Mouse (Mus musculus): ENCODE measurements around the gene Cd47. TPM values are rescaled to one million over a fixed set of nuclear protein-coding genes. Genes with fewer than 3 reads are reported as not detected.
A peak's percentile ranks its signal among the peaks of the same experiment; 100 is the strongest.
"Not testable (repeated sequence)": the region's sequence is repeated elsewhere in the genome, so short reads cannot be mapped to it uniquely, and the experiment has no call there.

Gene Cd47
- polyA plus RNA-seq, 1 experiment from 2014 or later, result 97.9 TPM

DNA sequence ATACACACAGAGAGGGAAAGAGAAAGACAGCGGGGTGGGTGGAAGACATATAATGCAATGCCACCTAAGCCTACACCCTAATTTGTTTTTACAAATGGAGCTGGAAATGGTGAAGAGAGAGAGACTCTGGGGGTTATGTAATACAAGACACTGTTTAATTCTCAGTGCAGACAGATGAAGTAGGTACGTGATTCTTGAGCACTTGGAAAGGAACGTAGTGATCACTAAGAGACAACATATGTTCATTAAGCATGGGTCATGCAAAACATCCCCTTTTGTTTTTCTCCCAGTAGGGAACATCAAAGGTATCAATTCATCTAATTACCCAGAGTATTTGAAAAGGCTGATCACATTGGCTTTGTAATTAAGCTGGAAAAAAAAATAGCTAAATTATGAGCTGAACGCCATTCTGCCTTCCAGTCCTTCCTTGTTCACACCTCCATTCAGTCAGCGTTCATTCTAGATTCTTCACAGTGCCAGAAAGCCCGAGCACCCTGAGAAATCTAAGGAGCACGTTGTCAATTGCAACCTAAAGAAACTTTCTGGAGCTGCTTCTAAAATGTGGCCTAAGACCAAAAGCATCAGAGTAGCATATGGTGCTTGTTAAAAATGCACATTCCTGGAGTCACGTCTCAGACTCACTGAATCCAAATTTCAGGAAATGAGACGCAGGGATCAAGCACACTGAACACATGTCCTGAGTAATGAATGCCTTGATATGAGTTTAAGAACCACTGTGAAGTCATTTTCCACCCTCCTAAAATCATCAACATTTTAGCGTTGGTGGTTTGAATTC, 12.7 kb downstream of the Cd47 start:
- Histone ChIP-seq H3K9ac (ENCODE audit: low read length) (no peak overlapping the region), H3K4me3 (ENCODE audit: low read depth, low read length) (no peak overlapping the region), H3K27me3 (replicated peaks; ENCODE audit: control insufficient read depth, insufficient read depth, low read length) (no peaks in the 10 kb centered on the region), H3K27ac (ENCODE audit: low read depth, low read length) (no peak overlapping the region), H3K4me1 (ENCODE audit: control insufficient read depth, insufficient read depth, low read length) (no peaks in the 10 kb centered on the region), H3K36me3 (ENCODE audit: control insufficient read depth, insufficient read depth, low read length) (no peaks in the 10 kb centered on the region), H3K4me2 (ENCODE audit: low read length) (no peak overlapping the region), H3K9me3 (replicated peaks; ENCODE audit: control insufficient read depth, low read length) (no peaks in the 10 kb centered on the region)
- 48% methylated on average over 10 of the region's 10 CpGs for WGBS
- DNase-seq (ENCODE audit: low spot score) (peak; percentile 46), ATAC-seq (peak; percentile 52; the same call in 1 of the 2 replicates)

GRCm38 (mm10) chr16:49814419-49814818, 14.1 kb downstream of the Cd47 start:
- Histone ChIP-seq H3K27me3 (replicated peaks; ENCODE audit: control insufficient read depth, insufficient read depth, low read length) (no peaks in the 10 kb centered on the region), H3K36me3 (ENCODE audit: control insufficient read depth, insufficient read depth, low read length) (no peaks in the 10 kb centered on the region), H3K4me3 (ENCODE audit: low read depth, low read length) (no peak overlapping the region), H3K4me1 (ENCODE audit: control insufficient read depth, insufficient read depth, low read length) (no peaks in the 10 kb centered on the region), H3K9ac (ENCODE audit: low read length) (no peak overlapping the region), H3K9me3 (replicated peaks; ENCODE audit: control insufficient read depth, low read length) (no peaks in the 10 kb centered on the region), H3K4me2 (ENCODE audit: low read length) (no peak overlapping the region), H3K27ac (ENCODE audit: low read depth, low read length) (no peak overlapping the region)
- 82% methylated on average over 4 of the region's 4 CpGs for WGBS
- ATAC-seq, result no peak
- DNase-seq (ENCODE audit: low spot score), result no peak

DNA sequence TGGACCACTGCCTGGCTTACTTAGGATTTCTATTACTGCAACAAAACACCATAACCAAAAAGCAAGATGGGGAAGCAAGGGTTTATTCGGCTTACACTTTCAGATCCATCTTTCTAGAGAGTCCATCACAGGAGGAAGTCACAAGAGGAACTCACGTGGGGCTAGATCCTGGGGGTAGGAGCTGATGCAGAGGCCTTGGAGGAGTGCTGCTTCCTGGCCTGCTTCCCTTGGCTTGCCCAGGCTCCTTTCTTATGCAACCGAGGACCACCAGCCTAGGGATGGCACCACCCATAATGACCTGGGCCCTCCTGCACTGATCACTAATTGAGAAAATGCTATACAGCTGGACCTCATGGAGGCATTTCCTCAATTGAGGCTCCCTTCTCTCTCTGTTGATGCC, 16.6 kb downstream of the Cd47 start:
- Histone ChIP-seq H3K9me3 (replicated peaks; ENCODE audit: control insufficient read depth, low read length) (no peaks in the 10 kb centered on the region), H3K4me1 (ENCODE audit: control insufficient read depth, insufficient read depth, low read length) (no peaks in the 10 kb centered on the region), H3K27ac (ENCODE audit: low read depth, low read length) (no peak overlapping the region), H3K4me3 (ENCODE audit: low read depth, low read length) (no peak overlapping the region), H3K4me2 (ENCODE audit: low read length) (no peak overlapping the region), H3K36me3 (ENCODE audit: control insufficient read depth, insufficient read depth, low read length) (no peaks in the 10 kb centered on the region), H3K9ac (ENCODE audit: low read length) (no peak overlapping the region), H3K27me3 (replicated peaks; ENCODE audit: control insufficient read depth, insufficient read depth, low read length) (no peaks in the 10 kb centered on the region)
- DNase-seq (ENCODE audit: low spot score), result no peak
- WGBS, result 90% methylated on average over 3 of the region's 3 CpGs
- ATAC-seq, result no peak

DNA sequence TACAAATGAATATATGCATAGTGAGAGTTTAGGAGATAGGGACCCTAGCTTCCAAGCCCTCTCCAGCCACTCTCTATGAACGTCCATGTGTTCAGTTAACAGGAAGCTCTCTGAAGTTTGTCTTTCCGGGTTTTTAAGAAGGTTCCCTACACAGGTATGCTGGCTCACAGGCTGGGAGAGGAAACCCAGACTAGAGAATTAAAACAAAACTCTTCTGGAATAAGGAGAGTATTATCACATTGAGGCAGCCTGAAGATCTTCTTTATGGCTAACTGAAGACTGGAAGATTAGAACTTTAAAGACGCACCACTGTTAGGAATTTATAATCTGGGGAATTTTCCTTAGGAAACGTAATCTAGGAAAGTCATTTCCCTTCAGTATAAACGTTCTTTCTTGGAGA, 17.8 kb downstream of the Cd47 start:
- Histone ChIP-seq H3K4me3 (ENCODE audit: low read depth, low read length) (no peak overlapping the region), H3K36me3 (ENCODE audit: control insufficient read depth, insufficient read depth, low read length) (no peaks in the 10 kb centered on the region), H3K27ac (ENCODE audit: low read depth, low read length) (no peak overlapping the region), H3K27me3 (replicated peaks; ENCODE audit: control insufficient read depth, insufficient read depth, low read length) (no peaks in the 10 kb centered on the region), H3K9ac (ENCODE audit: low read length) (no peak overlapping the region), H3K4me2 (ENCODE audit: low read length) (no peak overlapping the region), H3K9me3 (replicated peaks; ENCODE audit: control insufficient read depth, low read length) (no peaks in the 10 kb centered on the region), H3K4me1 (ENCODE audit: control insufficient read depth, insufficient read depth, low read length) (no peaks in the 10 kb centered on the region)
- ATAC-seq, result no peak
- WGBS, result 87% methylated on average over 5 of the region's 5 CpGs
- no peak for DNase-seq (ENCODE audit: low spot score)

DNA sequence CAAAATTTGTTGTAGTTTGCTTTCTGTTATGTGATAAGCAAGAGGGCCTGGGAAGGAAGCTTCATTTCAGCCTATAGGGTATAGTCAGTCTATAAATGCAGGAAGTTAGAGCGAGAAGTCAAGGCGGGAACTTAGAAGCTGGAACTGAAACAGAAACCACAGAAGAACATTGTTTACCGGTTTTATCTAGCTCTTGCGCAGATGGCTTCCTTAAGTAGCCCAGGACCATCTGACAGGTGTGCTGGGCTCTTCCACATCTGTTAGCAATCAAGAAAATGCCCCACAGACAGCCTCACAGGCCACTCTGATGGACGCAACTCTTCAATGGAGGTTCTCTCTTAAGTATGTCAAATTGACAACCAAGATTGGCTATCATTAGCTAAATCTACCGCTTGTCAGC, 18.3 kb downstream of the Cd47 start:
- Histone ChIP-seq H3K4me2 (ENCODE audit: low read length) (no peak overlapping the region), H3K9me3 (replicated peaks; ENCODE audit: control insufficient read depth, low read length) (no peaks in the 10 kb centered on the region), H3K36me3 (ENCODE audit: control insufficient read depth, insufficient read depth, low read length) (no peaks in the 10 kb centered on the region), H3K27ac (ENCODE audit: low read depth, low read length) (no peak overlapping the region), H3K27me3 (replicated peaks; ENCODE audit: control insufficient read depth, insufficient read depth, low read length) (no peaks in the 10 kb centered on the region), H3K4me3 (ENCODE audit: low read depth, low read length) (no peak overlapping the region), H3K9ac (ENCODE audit: low read length) (no peak overlapping the region), H3K4me1 (ENCODE audit: control insufficient read depth, insufficient read depth, low read length) (no peaks in the 10 kb centered on the region)
- 86% methylated on average over 6 of the region's 6 CpGs for WGBS
- ATAC-seq (no peak), DNase-seq (ENCODE audit: low spot score) (no peak)

DNA sequence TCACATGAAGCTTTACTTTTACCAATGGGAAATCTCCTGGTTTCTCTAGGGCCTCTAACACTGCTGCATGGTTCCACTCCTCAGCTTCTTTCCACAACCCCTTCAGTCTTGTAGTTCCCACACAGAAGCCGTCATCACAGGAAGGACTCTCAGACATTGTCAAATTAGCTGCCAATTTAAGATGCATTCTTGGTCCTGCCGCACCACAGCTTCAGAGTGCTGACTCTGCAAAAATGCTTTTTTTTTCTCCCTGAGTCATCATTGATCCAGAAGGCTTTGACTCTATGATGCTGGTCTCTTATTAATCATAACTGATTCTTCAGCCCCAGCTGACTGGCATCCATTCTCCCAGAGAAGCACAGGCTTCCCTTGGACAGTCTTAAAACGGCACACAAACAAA, 19.2 kb downstream of the Cd47 start:
- no peak overlapping the region for H3K4me3 ChIP-seq (ENCODE audit: low read depth, low read length)
- no peak overlapping the region for H3K27ac ChIP-seq (ENCODE audit: low read depth, low read length)
- 84% methylated on average over 3 of the region's 3 CpGs for WGBS
- H3K9ac ChIP-seq (ENCODE audit: low read length), result no peak overlapping the region
- H3K4me1 ChIP-seq (ENCODE audit: control insufficient read depth, insufficient read depth, low read length), result no peaks in the 10 kb centered on the region
- no peaks in the 10 kb centered on the region for H3K9me3 ChIP-seq (replicated peaks; ENCODE audit: control insufficient read depth, low read length)
- H3K4me2 ChIP-seq (ENCODE audit: low read length), result no peak overlapping the region
- H3K27me3 ChIP-seq (replicated peaks; ENCODE audit: control insufficient read depth, insufficient read depth, low read length), result no peaks in the 10 kb centered on the region
- ATAC-seq (no peak), DNase-seq (ENCODE audit: low spot score) (no peak)
- no peaks in the 10 kb centered on the region for H3K36me3 ChIP-seq (ENCODE audit: control insufficient read depth, insufficient read depth, low read length)

DNA sequence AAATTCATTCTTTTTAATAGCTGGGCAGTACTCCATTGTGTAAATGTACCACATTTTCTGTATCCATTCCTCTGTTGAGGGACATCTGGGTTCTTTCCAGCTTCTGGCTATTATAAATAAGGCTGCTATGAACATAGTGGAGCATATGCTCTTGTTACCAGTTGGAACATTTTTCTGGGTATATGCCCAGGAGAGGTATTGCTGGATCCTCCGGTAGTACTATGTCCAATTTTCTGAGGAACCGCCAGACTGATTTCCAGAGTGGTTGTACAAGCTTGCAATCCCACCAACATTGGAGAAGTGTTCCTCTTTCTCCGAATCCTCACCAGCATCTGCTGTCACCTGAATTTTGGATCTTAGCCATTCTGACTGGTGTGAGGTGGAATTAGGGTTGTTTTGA, 30.6 kb downstream of the Cd47 start:
- H3K4me1 ChIP-seq (ENCODE audit: control insufficient read depth, insufficient read depth, low read length); H3K36me3 ChIP-seq (ENCODE audit: control insufficient read depth, insufficient read depth, low read length); ATAC-seq; DNase-seq (ENCODE audit: low spot score); H3K9me3 ChIP-seq (replicated peaks; ENCODE audit: control insufficient read depth, low read length); H3K27ac ChIP-seq (ENCODE audit: low read depth, low read length); H3K27me3 ChIP-seq (replicated peaks; ENCODE audit: control insufficient read depth, insufficient read depth, low read length); H3K4me2 ChIP-seq (ENCODE audit: low read length); H3K4me3 ChIP-seq (ENCODE audit: low read depth, low read length); H3K9ac ChIP-seq (ENCODE audit: low read length): not testable (repeated sequence)
- 87% methylated on average over 3 of the region's 3 CpGs for WGBS

- no peak for DNase-seq (ENCODE audit: low spot score)
- 87% methylated on average over 3 of the region's 3 CpGs for WGBS
- H3K4me2 ChIP-seq (ENCODE audit: low read length), result no peak overlapping the region
- no peak overlapping the region for H3K4me3 ChIP-seq (ENCODE audit: low read depth, low read length)
- H3K4me1 ChIP-seq (ENCODE audit: control insufficient read depth, insufficient read depth, low read length), result no peaks in the 10 kb centered on the region
- no peak for ATAC-seq
- H3K9ac ChIP-seq (ENCODE audit: low read length), result no peak overlapping the region
- H3K27me3 ChIP-seq (replicated peaks; ENCODE audit: control insufficient read depth, insufficient read depth, low read length), result no peaks in the 10 kb centered on the region
- no peak overlapping the region for H3K27ac ChIP-seq (ENCODE audit: low read depth, low read length)
- H3K36me3 ChIP-seq (ENCODE audit: control insufficient read depth, insufficient read depth, low read length), result no peaks in the 10 kb centered on the region
- H3K9me3 ChIP-seq (replicated peaks; ENCODE audit: control insufficient read depth, low read length), result no peaks in the 10 kb centered on the region
These were observed 32.0 kb downstream of the Cd47 start for GRCm38 (mm10) chr16:49832339-49832738.

DNA sequence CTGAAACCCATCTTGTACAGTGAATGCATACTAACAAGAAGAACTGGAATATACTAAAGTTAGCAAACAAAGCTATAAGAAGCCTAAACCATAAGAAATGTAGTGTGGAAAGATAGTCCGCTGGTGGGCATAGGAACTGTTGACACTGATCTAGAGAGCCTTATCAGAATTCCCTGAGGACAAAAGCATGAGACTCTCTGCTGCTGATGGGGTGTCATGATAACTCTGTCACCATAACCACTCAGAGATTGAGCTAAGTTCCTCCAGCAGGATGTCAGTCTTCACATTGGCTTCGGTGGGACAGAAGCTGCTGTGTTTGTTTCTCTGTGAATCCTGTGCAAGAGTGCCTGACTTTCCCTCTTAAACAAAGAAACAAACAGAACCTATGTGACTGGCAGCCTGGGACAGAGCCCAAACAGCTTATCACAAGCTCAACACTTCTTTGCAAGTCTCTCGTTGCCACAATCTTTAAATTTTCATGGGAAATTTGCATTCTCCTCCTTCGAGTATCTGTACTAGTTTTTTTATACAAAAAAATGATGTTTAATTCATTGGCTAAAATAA, 33.9 kb downstream of the Cd47 start:
- Histone ChIP-seq H3K9me3 (replicated peaks; ENCODE audit: control insufficient read depth, low read length) (no peaks in the 10 kb centered on the region), H3K27ac (ENCODE audit: low read depth, low read length) (0 out of 2 replicates have a peak overlapping the region, but pooled peaks have one; percentile 21), H3K36me3 (ENCODE audit: control insufficient read depth, insufficient read depth, low read length) (no peaks in the 10 kb centered on the region), H3K9ac (ENCODE audit: low read length) (no peak overlapping the region), H3K4me2 (ENCODE audit: low read length) (no peak overlapping the region), H3K27me3 (replicated peaks; ENCODE audit: control insufficient read depth, insufficient read depth, low read length) (no peaks in the 10 kb centered on the region), H3K4me3 (ENCODE audit: low read depth, low read length) (no peak overlapping the region), H3K4me1 (ENCODE audit: control insufficient read depth, insufficient read depth, low read length) (no peaks in the 10 kb centered on the region)
- DNase-seq (ENCODE audit: low spot score), result peak; percentile 46
- 54% methylated on average over 4 of the region's 4 CpGs for WGBS
- ATAC-seq, result no peak

Measured in forebrain, embryonic 14.5 days (tissue).